Mouse (Mus musculus) MEL (cell line): ENCODE results near the gene Cpsf6. TPM values are rescaled to one million over a fixed set of nuclear protein-coding genes. Genes with fewer than 3 reads are reported as not detected.

Experiments used
- DNase-seq: peaks from one replicate; pipeline ENCODE4 v3.0.0; 2011; ENCODE audit warnings: low read depth, low spot score
- H3K27ac ChIP-seq: 2 replicates; pipeline ENCODE4 v1.5.1; 2012; ENCODE audit warnings: low read depth, mild to moderate bottlenecking, control low read depth, low read length, moderate library complexity; ENCODE audit not compliant: control insufficient read depth
- H3K27me3 ChIP-seq, 2 experiments: fragments of 150-350 bp in 1 of 2; sonication (generic) in 1 of 2; 2 replicates each; pipeline ENCODE4 v1.6.1; 2012; ENCODE audit warnings: low read length in 2 of 2, mild to moderate bottlenecking in 2 of 2, improper control_type of control experiment in 1 of 2, moderate library complexity in 1 of 2; ENCODE audit not compliant: insufficient read depth in 2 of 2, control insufficient read depth in 1 of 2
- H3K36me3 ChIP-seq, 2 experiments: 2 replicates each; pipeline ENCODE4 v1.6.1; 2012 to 2014; ENCODE audit warnings: low read length in 2 of 2, improper control_type of control experiment in 1 of 2, inconsistent platforms in 1 of 2, mild to moderate bottlenecking in 1 of 2; ENCODE audit not compliant: insufficient read depth in 2 of 2, control insufficient read depth in 1 of 2
- H3K4me1 ChIP-seq, 2 experiments: fragments of 150-350 bp in 1 of 2; sonication (generic) in 1 of 2; 2 replicates each; pipeline ENCODE4 v1.6.1; 2012; ENCODE audit warnings: low read length in 2 of 2, improper control_type of control experiment in 1 of 2, mild to moderate bottlenecking in 1 of 2; ENCODE audit not compliant: insufficient read depth in 2 of 2, control insufficient read depth in 1 of 2
- H3K4me3 ChIP-seq, 2 experiments: fragments of 150-350 bp in 1 of 2; sonication (generic) in 1 of 2; 2 replicates each; pipeline ENCODE4 v1.5.1; 2012; ENCODE audit warnings: low read depth in 2 of 2, low read length in 2 of 2, mild to moderate bottlenecking in 2 of 2, moderate library complexity in 2 of 2, control low read depth in 1 of 2, improper control_type of control experiment in 1 of 2; ENCODE audit not compliant: control insufficient read depth in 1 of 2, insufficient read depth in 1 of 2
- H3K79me2 ChIP-seq: 2 replicates; pipeline ENCODE4 v1.6.1; 2012; ENCODE audit warnings: mild to moderate bottlenecking, low read length, moderate library complexity; ENCODE audit not compliant: control insufficient read depth, poor library complexity, insufficient read depth
- H3K9ac ChIP-seq: 2 replicates; pipeline ENCODE4 v1.6.1; 2012; ENCODE audit warnings: low read depth, mild to moderate bottlenecking, control low read depth, low read length, moderate library complexity; ENCODE audit not compliant: control insufficient read depth, poor library complexity, severe bottlenecking
- H3K9me3 ChIP-seq: fragments of 150-350 bp; sonication (generic); replicated peaks from 2 replicates; pipeline ENCODE4 v1.6.1; 2012; ENCODE audit warnings: mild to moderate bottlenecking, low read length, improper control_type of control experiment, moderate library complexity; ENCODE audit not compliant: insufficient read depth
- BHLHE40 ChIP-seq: IDR thresholded peaks from 2 replicates; pipeline ENCODE4 v1.6.1; 2012; ENCODE audit warnings: low read depth, mild to moderate bottlenecking, inconsistent platforms, low read length, improper control_type of control experiment, borderline replicate concordance
- CHD1 ChIP-seq: IDR thresholded peaks from 2 replicates; pipeline ENCODE4 v1.6.1; 2012; ENCODE audit warnings: low read depth, mild to moderate bottlenecking, inconsistent platforms, low read length, improper control_type of control experiment
- JUND ChIP-seq: IDR thresholded peaks from 2 replicates; pipeline ENCODE4 v1.6.1; 2011; ENCODE audit warnings: low read depth, mild to moderate bottlenecking, improper control_type of control experiment, low read length
- KAT2A ChIP-seq: conservative IDR thresholded peaks from 2 replicates; pipeline ENCODE4 v1.6.1; 2012; ENCODE audit warnings: low read depth, low read length, improper control_type of control experiment, inconsistent platforms
- NELFE ChIP-seq: IDR thresholded peaks from 2 replicates; pipeline ENCODE4 v1.6.1; 2011; ENCODE audit warnings: low read depth, low read length, improper control_type of control experiment
- POLR2A ChIP-seq, 2 experiments: IDR thresholded peaks; 2 replicates each; pipeline ENCODE4 v1.6.1; 2011 to 2012; ENCODE audit warnings: low read length in 2 of 2, mild to moderate bottlenecking in 2 of 2, control low read depth in 1 of 2, improper control_type of control experiment in 1 of 2, low read depth in 1 of 2, moderate library complexity in 1 of 2; ENCODE audit not compliant: control insufficient read depth in 1 of 2, insufficient read depth in 1 of 2, poor library complexity in 1 of 2
- POLR2AphosphoS2 ChIP-seq: IDR thresholded peaks from 2 replicates; pipeline ENCODE4 v1.6.1; 2011; ENCODE audit warnings: low read length, improper control_type of control experiment
- RCOR1 ChIP-seq: IDR thresholded peaks from 2 replicates; pipeline ENCODE4 v1.6.1; 2012; ENCODE audit warnings: low read depth, mild to moderate bottlenecking, inconsistent platforms, low read length, improper control_type of control experiment
- SIN3A ChIP-seq: IDR thresholded peaks from 2 replicates; pipeline ENCODE4 v1.6.1; 2012; ENCODE audit warnings: low read length, improper control_type of control experiment, inconsistent platforms
- SMC3 ChIP-seq: IDR thresholded peaks from 2 replicates; pipeline ENCODE4 v1.6.1; 2011; ENCODE audit warnings: low read depth, low read length, improper control_type of control experiment
- USF2 ChIP-seq, 2 experiments: IDR thresholded peaks; 2 replicates each; pipeline ENCODE4 v1.6.1; 2011 to 2012; ENCODE audit warnings: improper control_type of control experiment in 2 of 2, low read length in 2 of 2, borderline replicate concordance in 1 of 2, inconsistent platforms in 1 of 2, low read depth in 1 of 2, mild to moderate bottlenecking in 1 of 2; ENCODE audit not compliant: insufficient read depth in 1 of 2
- ZKSCAN1 ChIP-seq: IDR thresholded peaks from 2 replicates; pipeline ENCODE4 v1.6.1; 2012; ENCODE audit warnings: low read depth, mild to moderate bottlenecking, inconsistent platforms, low read length, improper control_type of control experiment, moderate library complexity
- polyA plus RNA-seq, 2 experiments: library from polyadenylated mRNA; stranded (reverse) in 1 of 2; unstranded in 1 of 2; fragments of >175 nt in 1 of 2; fragments of >200 nt in 1 of 2; gene quantifications; 2 replicates each; pipeline versions ENCODE4 v1.2.1 to v1.2.4; 2012; ENCODE audit warnings: low replicate concordance in 2 of 2, low read depth in 1 of 2; ENCODE audit not compliant: insufficient read length in 2 of 2, insufficient read depth in 1 of 2, missing spikeins in 1 of 2
- total RNA-seq: library from RNA; depleted of rRNA; stranded (reverse); fragments of 300-350 nt; gene quantifications from 2 replicates; pipeline ENCODE4 v1.2.3, GENCODE M21; 2012

Gene Cpsf6
- total and polyA plus RNA-seq, 3 experiments, result 85.7 to 88.2 TPM; not detected in 1

- TF ChIP-seq CHD1 (no peak), POLR2AphosphoS2 (no peak)
These were observed 37.6 kb upstream of the Cpsf6 start (continued) for GRCm38 (mm10) chr10:117417470-117417767.

GRCm38 (mm10) chr10:117416636-117417469, 37.0 kb upstream of the Cpsf6 start:
- H3K9ac ChIP-seq, result peak overlapping the region; percentile 15; the same call in 1 of the 2 replicates
- H3K27ac ChIP-seq, result peak overlapping the region; percentile 78
- no peaks in the 10 kb centered on the region for H3K9me3 ChIP-seq
- no peaks in the 10 kb centered on the region; the same call in 1 of the 2 replicates for H3K79me2 ChIP-seq
- TF ChIP-seq POLR2A (IDR thresholded peaks at IDR 0.05; ENCODE audit: control insufficient read depth in 1 of 2, insufficient read depth in 1 of 2, low read depth in 1 of 2, low read length in 2 of 2, poor library complexity in 1 of 2) (no peak), ZKSCAN1 (peak; percentile 58; the same call in 1 of the 2 replicates), KAT2A (no peak), RCOR1 (peak; percentile 36; the same call in 1 of the 2 replicates), USF2 (IDR thresholded peaks at IDR 0.05; ENCODE audit: borderline replicate concordance in 1 of 2, insufficient read depth in 1 of 2, low read depth in 1 of 2, low read length in 2 of 2) (no peak)
- no peaks in the 10 kb centered on the region for H3K27me3 ChIP-seq
- peaks cover 0 to 8% of the 10 kb centered on the region in 2 experiments; a peak in 2 of 4 replicates for H3K36me3 ChIP-seq
- H3K4me3 ChIP-seq, result peak overlapping the region; percentile 58 to 87
- H3K4me1 ChIP-seq, result peaks cover 5 to 15% of the 10 kb centered on the region in 2 experiments
- DNase-seq, result no peak

GRCm38 (mm10) chr10:117416095-117416494, 36.3 kb upstream of the Cpsf6 start:
- Histone ChIP-seq H3K4me3 (no peak overlapping the region), H3K79me2 (no peaks in the 10 kb centered on the region; the same call in 1 of the 2 replicates), H3K4me1 (peaks cover 8 to 21% of the 10 kb centered on the region in 2 experiments), H3K27me3 (no peaks in the 10 kb centered on the region), H3K36me3 (peaks cover 0 to 10% of the 10 kb centered on the region in 2 experiments; a peak in 2 of 4 replicates), H3K27ac (no peak overlapping the region), H3K9ac (no peak overlapping the region), H3K9me3 (no peaks in the 10 kb centered on the region)
- no peak for TF ChIP-seq SIN3A
- TF ChIP-seq JUND, result no peak
- no peak for TF ChIP-seq NELFE
- no peak for TF ChIP-seq BHLHE40
- no peak for TF ChIP-seq SMC3
- DNase-seq, result no peak
